Mouse (Mus musculus) leukemia stem cell, adult 10-12 weeks (primary cell): Measurements from ENCODE around the gene Rdh16. TPM values are rescaled to one million over a fixed set of nuclear protein-coding genes. Genes with fewer than 3 reads are reported as not detected.

ENCODE experiments used
- polyA plus RNA-seq: library from polyadenylated mRNA; stranded (reverse); fragments of >175 nt; gene quantifications from 2 replicates; pipeline ENCODE4 v1.2.3, GENCODE M21; 2012; ENCODE audit warnings: low replicate concordance

Rdh16 gene
- polyA plus RNA-seq: 0.14 TPM in 1 of 2 replicates, not detected in the other

GRCm38 (mm10) chr10:127800891-127801290 is at the start of gene Rdh16:
Gene Rdh16 (plus strand): TSS chr10:127801152.

DNA sequence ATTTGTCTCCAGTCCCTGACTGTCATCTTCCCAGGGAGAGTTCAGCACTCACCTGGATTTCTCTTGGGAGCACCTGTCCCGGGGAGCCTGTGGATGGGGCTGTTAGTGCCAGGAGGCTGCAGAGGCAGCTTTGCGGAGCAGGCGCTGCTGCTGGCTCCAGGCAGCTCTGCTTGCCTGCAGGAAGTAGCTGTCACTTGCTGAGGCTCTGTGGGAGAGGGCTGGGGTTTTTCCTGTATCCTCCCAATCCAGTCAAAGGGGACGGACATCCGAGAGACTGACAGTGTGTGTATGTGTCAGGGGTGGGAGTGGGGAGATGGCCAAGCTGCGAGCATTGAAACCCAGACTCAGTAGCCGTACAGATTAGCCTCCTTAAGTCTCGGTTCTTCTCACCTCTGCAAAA is 49.4 kb upstream of the Rdh16 start, which contains the start of gene Gpr182:
Gene Gpr182, minus strand, starts transcription at position 185 of the 400 bp plus-strand sequence.

GRCm38 (mm10) chr10:127759181-127760110 is 41.5 kb upstream of the Rdh16 start, which contains the start of the genes Rdh1 and Rdh16f1:
Gene Rdh1 (plus strand): TSS chr10:127759721.
Gene Rdh16f1 (plus strand): TSS chr10:127759787.

DNA sequence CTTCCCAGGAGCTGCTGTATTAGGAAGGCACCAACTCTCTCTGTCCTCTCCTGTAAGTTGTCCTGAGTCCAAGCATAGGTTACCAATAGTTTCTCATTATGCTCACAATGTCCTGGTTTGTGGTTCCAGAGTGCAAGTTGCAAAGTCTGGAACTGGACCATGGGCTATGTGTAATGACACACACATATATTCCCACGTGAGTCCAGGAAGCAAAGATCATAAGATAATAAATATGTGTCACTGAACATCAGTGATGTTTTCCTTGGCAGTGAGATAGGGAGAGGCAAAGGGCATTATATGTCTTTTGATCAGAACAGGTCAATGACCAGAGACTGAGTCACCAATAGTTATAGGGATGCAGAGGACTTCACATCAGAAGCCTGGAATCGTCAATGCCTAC is 24.9 kb upstream of the Rdh16 start, which contains the start of gene Rdh9:
Gene Rdh9, plus strand, starts transcription at position 376 of the 400 bp plus-strand sequence.

DNA sequence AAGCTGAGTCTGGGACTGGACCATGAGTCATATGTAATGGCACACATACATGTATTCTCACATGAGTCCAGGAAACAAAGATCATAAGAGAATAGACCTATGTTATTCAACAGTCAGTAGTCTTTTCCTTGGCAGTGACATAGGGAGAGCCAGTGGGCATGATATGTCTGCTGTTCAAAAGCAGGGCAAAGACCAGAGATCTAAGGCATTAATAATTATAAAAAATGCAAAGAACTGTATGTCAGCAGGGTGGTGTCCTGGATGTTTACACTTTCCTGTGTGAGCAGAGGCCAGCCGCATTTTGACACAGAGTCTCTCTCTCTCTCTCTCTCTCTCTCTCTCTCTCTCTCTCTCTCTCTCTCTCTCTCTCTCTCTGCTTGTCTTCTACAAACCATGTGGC is 48.7 kb downstream of the Rdh16 start, which contains the start of gene Rdh19:
Gene Rdh19, plus strand, starts transcription at position 301 of the 400 bp plus-strand sequence.

GRCm38 (mm10) chr10:127866232-127866631 is 65.3 kb downstream of the Rdh16 start, which contains the start of gene Rdh16f2:
Gene Rdh16f2 (plus strand): TSS chr10:127866474.

DNA sequence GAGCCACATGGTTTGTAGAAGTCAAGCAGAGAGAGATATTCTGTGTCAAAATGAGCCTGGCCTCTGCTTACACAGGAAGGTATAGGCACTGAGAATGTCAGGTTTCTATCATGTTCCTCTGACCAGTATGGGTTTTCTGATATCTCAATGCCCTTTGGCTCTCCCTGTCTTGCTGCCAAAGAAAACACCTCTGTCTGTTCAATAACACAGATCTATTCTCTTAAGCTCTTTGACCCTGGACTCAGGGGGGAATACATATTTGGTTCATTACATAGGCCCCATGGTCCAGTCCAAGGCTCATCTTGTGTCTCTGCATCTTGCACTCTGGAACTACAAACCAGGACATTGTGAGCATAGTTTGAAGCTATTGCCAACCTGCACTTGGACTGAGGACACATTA is 87.7 kb downstream of the Rdh16 start, which contains the start of gene Rdh7:
Gene Rdh7, minus strand, starts transcription at position 213 of the 400 bp plus-strand sequence.

Other genes with a start within 250 kb of the Rdh16 start
- gene Lrp1, start 180.0 kb upstream of the Rdh16 start, polyA plus RNA-seq: 73.7 and 96.9 TPM in 2 replicates
- 9.7 and 120 TPM in 2 replicates for gene Stat6, start 158.2 kb upstream of the Rdh16 start, polyA plus RNA-seq
- gene Nemp1, start 134.3 kb upstream of the Rdh16 start, polyA plus RNA-seq: 3.4 and 6.8 TPM in 2 replicates
- gene Nab2, start 132.6 kb upstream of the Rdh16 start, polyA plus RNA-seq: 56.8 and 64.3 TPM in 2 replicates
- 0.12 and 0.22 TPM in 2 replicates for gene Myo1a, start 96.0 kb upstream of the Rdh16 start, polyA plus RNA-seq
- 0.77 and 2.2 TPM in 2 replicates for gene Tac2, start 76.7 kb upstream of the Rdh16 start, polyA plus RNA-seq
- gene Zbtb39, start 61.6 kb upstream of the Rdh16 start, polyA plus RNA-seq: 1.2 and 2.7 TPM in 2 replicates
- 0.93 and 12.9 TPM in 2 replicates for gene Gpr182, start 49.4 kb upstream of the Rdh16 start, polyA plus RNA-seq
- 0.07 TPM in 1 of 2 replicates, not detected in the other for gene Rdh1, start 41.4 kb upstream of the Rdh16 start, polyA plus RNA-seq
- not detected in 2 replicates for gene Rdh16f1, start 41.4 kb upstream of the Rdh16 start, polyA plus RNA-seq
- gene Rdh9, start 24.8 kb upstream of the Rdh16 start, polyA plus RNA-seq: not detected in 2 replicates
- gene Rdh19, start 48.8 kb downstream of the Rdh16 start, polyA plus RNA-seq: not detected in 2 replicates
- gene Rdh16f2, start 65.3 kb downstream of the Rdh16 start, polyA plus RNA-seq: not detected in 2 replicates
- gene Rdh7, start 87.7 kb downstream of the Rdh16 start, polyA plus RNA-seq: not detected in 2 replicates
- 0.21 TPM in 1 of 2 replicates, not detected in the other for gene Sdr9c7, start 97.4 kb downstream of the Rdh16 start, polyA plus RNA-seq
- not detected in 2 replicates for gene Hsd17b6, start 206.5 kb downstream of the Rdh16 start, polyA plus RNA-seq
- 0.82 and 4.9 TPM in 2 replicates for gene Prim1, start 214.0 kb downstream of the Rdh16 start, polyA plus RNA-seq
- 16.7 and 52.0 TPM in 2 replicates for gene Naca, start 234.4 kb downstream of the Rdh16 start, polyA plus RNA-seq